Mouse (Mus musculus) midbrain, embryonic 14.5 days (tissue): ENCODE data around the gene Lias. TPM values are rescaled to one million over a fixed set of nuclear protein-coding genes. Genes with fewer than 3 reads are reported as not detected.

Source experiments
- ATAC-seq: fragments of 200-750 bp; cut with Nextera tagmentation; 2 replicates; pipeline ENCODE4 v1.8.0; 2017; ENCODE audit warnings: moderate number of reproducible peaks, moderate library complexity; ENCODE audit not compliant: low FRiP score, low TSS enrichment
- DNase-seq: peaks from one replicate; pipeline ENCODE4 v3.0.0-alpha.2; 2015
- H3K27ac ChIP-seq: fragments of 300-500 bp; sonication (generic); replicated peaks from 2 replicates; pipeline ENCODE4 v1.5.1; 2014; ENCODE audit warnings: mild to moderate bottlenecking, low read depth, low read length, moderate library complexity
- H3K27me3 ChIP-seq: fragments of 300-500 bp; sonication (generic); 2 replicates; pipeline ENCODE4 v1.6.1; 2014; ENCODE audit warnings: low read length, control low read depth, mixed read lengths; ENCODE audit not compliant: control insufficient read depth, insufficient read depth
- H3K36me3 ChIP-seq: fragments of 300-500 bp; sonication (generic); 2 replicates; pipeline ENCODE4 v1.6.1; 2014; ENCODE audit warnings: low read length, control low read depth; ENCODE audit not compliant: control insufficient read depth, insufficient read depth
- H3K4me1 ChIP-seq: fragments of 300-500 bp; sonication (generic); 2 replicates; pipeline ENCODE4 v1.6.1; 2014; ENCODE audit warnings: mild to moderate bottlenecking, antibody characterized with exemption, low read length, control low read depth; ENCODE audit not compliant: control insufficient read depth, insufficient read depth
- H3K4me2 ChIP-seq: fragments of 300-500 bp; sonication (generic); 2 replicates; pipeline ENCODE4 v1.6.1; 2014; ENCODE audit warnings: mild to moderate bottlenecking, low read length, moderate library complexity
- H3K4me3 ChIP-seq: fragments of 300-500 bp; sonication (generic); replicated peaks from 2 replicates; pipeline ENCODE4 v1.5.1; 2014; ENCODE audit warnings: low read depth, low read length
- H3K9ac ChIP-seq: fragments of 300-500 bp; sonication (generic); replicated peaks from 2 replicates; pipeline ENCODE4 v1.6.1; 2014; ENCODE audit warnings: mild to moderate bottlenecking, low read length, moderate library complexity
- H3K9me3 ChIP-seq: fragments of 300-500 bp; sonication (generic); 2 replicates; pipeline ENCODE4 v1.6.1; 2016; ENCODE audit warnings: low read length, control low read depth, mixed read lengths; ENCODE audit not compliant: control insufficient read depth
- WGBS: fragments of 180-500 bp; shearing (Covaris S2); extraction: QIAGEN DNeasy Blood & Tissue Kit; methylation state at CpG from one replicate; pipeline ENCODE4 v1.1.7; 2014; 5-methylcytosine and 5-hydroxymethylcytosine counted together
- polyA plus RNA-seq: library from polyadenylated mRNA; unstranded; fragments of >200 nt; fragmentation: Nextera tagmentation; extraction: Ambion mirVana; gene quantifications from 2 replicates; pipeline ENCODE4 v1.2.1, GENCODE M21; 2014

The Lias gene
- polyA plus RNA-seq, result 61.7 and 66.2 TPM in 2 replicates

GRCm38 (mm10) chr5:65390648-65391644, at the start of gene Lias, which contains the start of gene Rpl9:
Gene Lias, plus strand, starts transcription at chr5:65391497.
Gene Rpl9, minus strand, starts transcription at chr5:65391444.
- DNase-seq (peak; percentile 99), ATAC-seq (peak; percentile 97)
- Histone ChIP-seq H3K4me2 (peak within 1 kb of the TSS; percentile 84), H3K27me3 (no peaks in the 10 kb centered on the region), H3K27ac (peak within 1 kb of the TSS; percentile 95), H3K9ac (peak within 1 kb of the TSS; percentile 99), H3K4me3 (peak within 1 kb of the TSS; percentile 95), H3K9me3 (no peaks in the 10 kb centered on the region), H3K4me1 (peaks cover 10% of the 10 kb centered on the region), H3K36me3 (peaks cover 38% of the 10 kb centered on the region)
- WGBS, result under 1% methylated on average over 83 of the region's 83 CpGs

DNA sequence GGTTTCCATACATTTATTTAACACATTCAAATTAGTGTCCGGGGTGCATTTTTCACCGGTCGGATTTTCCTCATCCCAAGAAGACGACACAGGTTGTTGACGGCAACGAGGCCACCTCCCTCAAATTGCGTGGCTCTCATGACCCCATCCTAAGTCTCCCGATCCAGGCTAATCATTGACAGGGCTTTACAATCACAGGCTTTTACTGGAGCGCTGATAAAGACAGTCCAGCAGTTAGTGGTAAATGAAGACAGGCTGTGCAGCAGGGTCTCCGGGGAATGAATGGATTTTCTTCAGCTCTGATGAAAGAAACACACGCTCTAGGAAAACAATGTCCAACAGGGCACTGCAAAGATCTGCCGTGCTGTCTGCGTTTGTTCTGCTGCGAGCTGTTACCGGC, 43.1 kb upstream of the Lias start, which contains the start of gene Klb:
Gene Klb, plus strand, starts transcription at position 147 of the 400 bp plus-strand sequence.
- H3K9ac ChIP-seq, result no peak within 1 kb of the TSS
- WGBS, result 54% methylated on average over 15 of the region's 15 CpGs

DNA sequence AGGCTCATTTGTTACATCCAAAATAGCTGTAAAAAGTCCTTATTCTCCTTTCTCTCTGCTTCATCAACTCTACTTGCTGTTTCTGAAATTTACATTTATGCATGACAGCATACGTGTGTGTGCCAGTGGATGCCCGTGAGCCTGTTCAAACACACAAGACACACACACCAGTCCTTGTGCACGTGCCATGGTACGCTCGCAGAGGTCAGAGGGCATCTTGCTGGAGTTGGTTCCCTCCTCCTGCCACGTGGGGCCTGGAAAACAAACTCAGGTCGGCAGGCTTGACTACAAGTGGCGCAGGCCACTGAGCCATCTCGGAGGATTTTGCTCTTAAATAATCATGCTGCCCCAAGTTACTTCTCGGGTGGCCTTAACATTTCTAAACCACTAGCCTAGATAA, 40.8 kb upstream of the Lias start:
- no peak for ATAC-seq
- 74% methylated on average over 10 of the region's 10 CpGs for WGBS

More for the DNA sequence above, 43.1 kb upstream of the Lias start, which contains the start of gene Klb:
- H3K4me2 ChIP-seq, result peak within 1 kb of the TSS; percentile 29
- H3K4me1 ChIP-seq, result no peaks in the 10 kb centered on the region
- no peak for ATAC-seq
- H3K36me3 ChIP-seq, result no peaks in the 10 kb centered on the region
- no peak within 1 kb of the TSS for H3K27ac ChIP-seq
- H3K9me3 ChIP-seq, result no peaks in the 10 kb centered on the region
- no peaks in the 10 kb centered on the region for H3K27me3 ChIP-seq
- H3K4me3 ChIP-seq, result no peak within 1 kb of the TSS
- peak; percentile 36 for DNase-seq

DNA sequence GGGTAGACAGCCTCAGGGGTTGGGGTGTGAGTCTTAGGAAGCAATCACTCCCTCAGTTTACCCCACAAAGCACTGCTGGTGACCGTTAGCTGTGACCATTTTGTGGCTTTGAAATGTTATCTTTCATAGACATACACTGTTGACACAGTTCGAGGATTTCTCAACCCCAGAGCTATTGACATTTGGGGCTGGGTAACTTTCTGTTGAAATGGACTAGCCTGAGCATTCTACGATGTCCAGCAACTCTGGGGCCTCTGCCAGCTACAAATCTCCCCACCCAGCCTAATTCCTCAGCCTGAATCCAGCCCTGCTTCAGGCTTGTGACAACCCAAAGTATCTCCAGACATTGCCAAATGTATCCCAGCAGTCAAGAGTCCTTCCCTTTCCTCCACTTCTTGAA, 37.2 kb upstream of the Lias start:
- Histone ChIP-seq H3K4me3 (no peak overlapping the region), H3K27ac (no peak overlapping the region), H3K4me2 (no peak overlapping the region), H3K36me3 (no peaks in the 10 kb centered on the region), H3K9ac (no peak overlapping the region), H3K9me3 (no peaks in the 10 kb centered on the region), H3K4me1 (no peaks in the 10 kb centered on the region), H3K27me3 (no peaks in the 10 kb centered on the region)
- DNase-seq (no peak), ATAC-seq (no peak)
- WGBS, result 86% methylated on average over 3 of the region's 3 CpGs

More for the DNA sequence above, 40.8 kb upstream of the Lias start:
- H3K36me3 ChIP-seq, result no peaks in the 10 kb centered on the region
- H3K27me3 ChIP-seq, result no peaks in the 10 kb centered on the region
- H3K4me3 ChIP-seq, result no peak overlapping the region
- H3K9me3 ChIP-seq, result no peaks in the 10 kb centered on the region
- no peak for DNase-seq
- no peak overlapping the region for H3K9ac ChIP-seq
- H3K4me2 ChIP-seq, result no peak overlapping the region
- no peak overlapping the region for H3K27ac ChIP-seq
- no peaks in the 10 kb centered on the region for H3K4me1 ChIP-seq

DNA sequence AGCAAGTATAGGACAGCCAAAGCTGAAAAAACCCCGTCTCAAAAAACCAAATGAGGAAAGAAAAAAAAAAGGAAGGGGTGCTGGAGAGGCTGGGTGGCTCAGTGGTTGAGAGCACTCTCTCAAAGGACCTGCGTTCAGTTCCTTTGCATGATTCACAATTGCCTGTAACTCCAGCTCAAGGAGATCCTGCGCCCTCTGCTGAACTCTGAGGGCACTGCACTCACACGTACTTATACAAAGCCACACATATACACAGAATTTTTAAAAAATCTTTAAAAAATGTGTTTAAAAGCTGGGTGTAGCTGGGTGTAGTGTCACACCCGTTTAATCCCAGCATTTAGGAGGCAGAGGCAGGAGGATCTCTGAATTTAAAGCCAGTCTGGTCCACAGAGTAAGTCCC, 36.3 kb upstream of the Lias start:
- Histone ChIP-seq H3K4me1 (no peaks in the 10 kb centered on the region), H3K36me3 (no peaks in the 10 kb centered on the region), H3K9ac (no peak overlapping the region), H3K4me3 (no peak overlapping the region), H3K9me3 (no peaks in the 10 kb centered on the region), H3K4me2 (no peak overlapping the region), H3K27me3 (no peaks in the 10 kb centered on the region), H3K27ac (no peak overlapping the region)
- 76% methylated on average over 5 of the region's 5 CpGs for WGBS
- ATAC-seq, result no peak
- no peak for DNase-seq

DNA sequence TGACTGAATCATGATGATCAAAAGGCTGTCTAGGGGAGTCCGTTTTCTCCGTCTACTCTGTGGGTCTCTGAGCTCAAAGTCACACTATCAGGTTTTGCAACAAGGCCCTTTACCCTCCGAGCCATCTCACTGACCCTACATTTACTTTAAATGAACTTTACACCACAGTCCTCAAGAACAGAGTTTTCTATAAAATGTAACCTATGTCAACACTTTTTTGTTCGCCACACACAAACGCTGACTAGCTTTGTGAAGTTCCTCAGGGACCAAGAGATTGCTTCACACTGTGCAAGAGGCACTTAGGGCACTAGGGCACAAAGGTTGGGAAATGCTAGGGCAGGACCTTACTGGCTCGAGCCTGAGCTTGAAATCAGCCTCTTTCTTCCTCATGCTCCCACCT, 34.4 kb upstream of the Lias start:
- H3K9ac ChIP-seq, result no peak overlapping the region
- DNase-seq (no peak), ATAC-seq (no peak)
- WGBS, result 88% methylated on average over 6 of the region's 6 CpGs
- no peak overlapping the region for H3K4me2 ChIP-seq
- no peaks in the 10 kb centered on the region for H3K27me3 ChIP-seq
- no peaks in the 10 kb centered on the region for H3K4me1 ChIP-seq
- H3K4me3 ChIP-seq, result no peak overlapping the region
- no peak overlapping the region for H3K27ac ChIP-seq
- H3K36me3 ChIP-seq, result no peaks in the 10 kb centered on the region
- H3K9me3 ChIP-seq, result no peaks in the 10 kb centered on the region

- 90% methylated on average over 3 of the region's 3 CpGs for WGBS
- Histone ChIP-seq H3K4me3 (no peak overlapping the region), H3K4me2 (no peak overlapping the region), H3K9ac (no peak overlapping the region), H3K4me1 (no peaks in the 10 kb centered on the region), H3K36me3 (no peaks in the 10 kb centered on the region), H3K27ac (no peak overlapping the region), H3K27me3 (no peaks in the 10 kb centered on the region), H3K9me3 (no peaks in the 10 kb centered on the region)
- DNase-seq (no peak), ATAC-seq (no peak)
Measured at GRCm38 (mm10) chr5:65357771-65358170, 33.5 kb upstream of the Lias start.

GRCm38 (mm10) chr5:65367837-65368236, 23.5 kb upstream of the Lias start:
- Histone ChIP-seq H3K27ac (no peak overlapping the region), H3K36me3 (no peaks in the 10 kb centered on the region), H3K9me3 (no peaks in the 10 kb centered on the region), H3K27me3 (no peaks in the 10 kb centered on the region), H3K4me2 (no peak overlapping the region), H3K4me3 (no peak overlapping the region), H3K9ac (no peak overlapping the region), H3K4me1 (no peaks in the 10 kb centered on the region)
- WGBS, result 92% methylated on average over 11 of the region's 11 CpGs
- ATAC-seq (no peak), DNase-seq (no peak)
